Mouse (Mus musculus) CD4-positive, CD25-positive, alpha-beta regulatory T cell, adult 9 weeks (primary cell): ENCODE data around the gene Akr1cl. TPM values are rescaled to one million over a fixed set of nuclear protein-coding genes. Genes with fewer than 3 reads are reported as not detected.

Experiments
- polyA plus RNA-seq: library from polyadenylated mRNA; unstranded; fragments of 100-300 nt; shearing (Covaris generic); gene quantifications from one replicate; pipeline ENCODE4 v1.2.1, GENCODE M21; 2017

The Akr1cl gene
- 0.25 TPM for polyA plus RNA-seq

GRCm38 (mm10) chr1:65032641-65033040, at the start of gene Akr1cl:
Gene Akr1cl (minus strand): TSS chr1:65032759.

GRCm38 (mm10) chr1:65082188-65082587, 49.6 kb upstream of the Akr1cl start, which contains the start of gene Crygb:
Gene Crygb (minus strand): TSS chr1:65082288.

GRCm38 (mm10) chr1:65073589-65073988, 41.0 kb upstream of the Akr1cl start, which contains the start of gene Crygc:
Gene Crygc (minus strand): TSS chr1:65073689.

GRCm38 (mm10) chr1:65063352-65063751, 30.8 kb upstream of the Akr1cl start, which contains the start of gene Crygd:
Gene Crygd (minus strand): TSS chr1:65063452.

GRCm38 (mm10) chr1:65050952-65051351, 18.4 kb upstream of the Akr1cl start, which contains the start of gene Cryge:
Gene Cryge (minus strand): TSS chr1:65051149.

Other genes starting within 250 kb of the Akr1cl start
- 13.3 TPM for gene Plekhm3, start 75.9 kb downstream of the Akr1cl start, polyA plus RNA-seq
- not detected for gene Cryge, start 18.4 kb upstream of the Akr1cl start, polyA plus RNA-seq
- gene Crygd, start 30.7 kb upstream of the Akr1cl start, polyA plus RNA-seq: not detected
- gene Crygc, start 40.9 kb upstream of the Akr1cl start, polyA plus RNA-seq: not detected
- not detected for gene Crygb, start 49.5 kb upstream of the Akr1cl start, polyA plus RNA-seq
- gene Cryga, start 70.6 kb upstream of the Akr1cl start, polyA plus RNA-seq: not detected
- not detected for gene Gm28845, start 86.8 kb upstream of the Akr1cl start, polyA plus RNA-seq
- not detected for gene D630023F18Rik, start 90.5 kb upstream of the Akr1cl start, polyA plus RNA-seq
- gene Idh1, start 153.7 kb upstream of the Akr1cl start, polyA plus RNA-seq: 14.0 TPM
- 30.0 TPM for gene Pikfyve, start 153.9 kb upstream of the Akr1cl start, polyA plus RNA-seq
- not detected for gene Pth2r, start 249.3 kb upstream of the Akr1cl start, polyA plus RNA-seq